Mouse (Mus musculus): ENCODE data around the gene Ano4.

- no peak for TF ChIP-seq POLR2A (IDR thresholded peaks at IDR 0.05; ENCODE audit: low read depth, low read length)
- no peak for TF ChIP-seq TBP (conservative IDR thresholded peaks at IDR 0.05; ENCODE audit: low read depth, low read length)
- TF ChIP-seq ZNF384 (IDR thresholded peaks at IDR 0.05; ENCODE audit: low read depth, low read length), result no peak
- no peak for TF ChIP-seq MAX (IDR thresholded peaks at IDR 0.05; ENCODE audit: low read length)
- no peak for TF ChIP-seq CTCF (conservative IDR thresholded peaks at IDR 0.05 in 1 of 2, IDR thresholded peaks at IDR 0.05 in 1 of 2; ENCODE audit: low read depth in 2 of 2, low read length in 2 of 2)
Observed at GRCm38 (mm10) chr10:89329806-89330205, 14.8 kb downstream of the Ano4 start.

Measured in CH12.LX (cell line).